In the genomic region with DNA sequence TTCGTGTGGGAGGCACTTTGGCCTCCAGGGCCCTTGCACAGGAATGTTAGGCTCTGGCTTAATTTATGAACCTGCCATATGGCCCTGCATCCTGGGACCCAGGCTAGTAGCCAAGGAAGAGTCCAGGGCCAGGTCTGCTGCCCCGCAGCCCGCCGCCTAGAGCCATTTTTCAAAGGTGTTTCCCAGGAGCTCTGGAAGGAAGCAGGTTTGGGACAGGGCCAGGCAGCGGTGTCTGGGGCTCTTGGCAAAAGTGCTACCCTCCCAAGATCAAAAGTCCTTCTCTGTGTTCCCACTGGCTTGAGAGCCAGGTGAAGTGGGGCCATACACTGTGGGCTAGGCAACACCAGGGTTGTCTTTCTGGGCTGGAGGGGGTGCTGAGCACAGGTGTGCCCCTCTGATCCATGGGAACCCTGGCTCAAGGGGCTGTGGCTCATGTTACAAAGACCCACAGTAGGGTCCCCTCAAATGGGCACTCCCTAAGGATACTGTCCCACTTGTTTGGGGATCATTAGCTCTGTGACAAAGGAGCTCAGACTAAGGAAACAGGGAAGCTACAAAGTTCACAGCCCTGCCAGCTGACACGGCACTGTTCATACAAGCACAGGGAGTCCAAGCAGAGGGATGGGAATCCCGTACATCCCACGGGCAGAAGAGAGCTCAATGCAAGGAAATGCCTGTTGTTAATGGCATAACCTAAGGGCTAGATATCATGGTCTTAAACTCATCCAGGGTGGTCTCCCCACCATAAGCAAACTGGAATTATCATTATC, we compare ENCODE assay signal across 14 mouse cellular contexts. TPM values are rescaled to one million over a fixed set of nuclear protein-coding genes. Genes with fewer than 3 reads are reported as not detected.
DNase-seq lines count a peak whose midpoint lies in the region; TF ChIP-seq lines count a peak whose summit lies in the region.
"Had no signal": no experiment of that assay in that cellular context is flagged by ENCODE, and none has a peak within 500 bp of the region (broad histone marks: within the 10 kb centered on the region; RNA-seq: fewer than 3 reads in every experiment).

No protein-coding gene starts in this region.

- no peak for TF ChIP-seq CTCF in left cerebral cortex, adult 2 months (IDR thresholded peaks at IDR 0.05)

- H3K4me1 ChIP-seq in limb, embryonic 10.5 days: peaks cover 16% of the 10 kb centered on the region

- DNase-seq in kidney, adult 11 months: peak; percentile 81
- DNase-seq in kidney, postnatal 4 days: no peak
- DNase-seq in kidney, adult 18-20 months: peak; percentile 70
- no peak for DNase-seq in limb, embryonic 10.5 days (ENCODE audit: low spot score)
- DNase-seq in layer of hippocampus, adult 18-20 months (ENCODE audit: low spot score in 2 of 2): no peak
- DNase-seq in left cerebral cortex, postnatal 25 days (ENCODE audit: low spot score in 2 of 2): no peak
- DNase-seq in left cerebral cortex, adult 2 months (ENCODE audit: extremely low spot score in 1 of 2, low spot score in 2 of 2): no peak
- DNase-seq: liver; thymus, postnatal 14 days had no signal

- 70% methylated on average over 8 of the region's 8 CpGs for WGBS in limb, embryonic 10.5 days

- H3K27me3 ChIP-seq in limb, embryonic 10.5 days (ENCODE audit: low read depth, poor library complexity, severe bottlenecking): peaks cover 4% of the 10 kb centered on the region; the same call in 1 of the 2 replicates
- H3K27me3 ChIP-seq: heart, embryonic 13.5 days had no signal

- peak overlapping the region; percentile 56 for H3K27ac ChIP-seq in limb, embryonic 10.5 days
- no peak overlapping the region for H3K27ac ChIP-seq in left cerebral cortex, adult 2 months
- H3K27ac ChIP-seq: heart, embryonic 13.5 days had no signal

- intact Hi-C loops in left cerebral cortex, postnatal 25 days (cut with DNase I): no loop called here
- intact Hi-C loops in left cerebral cortex, adult 2 months (cut with DNase I): loop anchor here (5.0 kb wide), 2 partner anchors 128 to 208 kb away; no protein-coding TSS in a partner anchor

- H3K36me3 ChIP-seq in limb, embryonic 10.5 days: no peaks in the 10 kb centered on the region
- H3K36me3 ChIP-seq: heart, embryonic 13.5 days had no signal

- no peaks in the 10 kb centered on the region for H3K9me3 ChIP-seq in limb, embryonic 10.5 days (replicated peaks)
- H3K9me3 ChIP-seq: heart, embryonic 13.5 days had no signal

- H3K4me3 ChIP-seq in limb, embryonic 10.5 days: no peak overlapping the region
- H3K4me3 ChIP-seq in left cerebral cortex, adult 2 months: no peak overlapping the region
- H3K4me3 ChIP-seq: heart, embryonic 13.5 days had no signal

RNA-seq across cellular contexts. Expression of a gene that starts 32.0 kb away (rescaled TPM):
- polyA plus RNA-seq in limb, embryonic 10.5 days (2016; fragmentation: Nextera tagmentation; extraction: Ambion mirVana): 0.33 TPM in 1 of 2 replicates, not detected in the other
- total RNA-seq in layer of hippocampus, adult 18-20 months (2021): 1 to 10 TPM in 1 of 2 experiments, under 1 TPM in 1; 0.37 to 1.2 TPM
- not detected for total RNA-seq in left cerebral cortex, postnatal 25 days (2021)
- 1 to 10 TPM; 1.2 to 1.8 TPM for total RNA-seq in left cerebral cortex, adult 2 months (2021)
- total RNA-seq: gastrocnemius, adult 8-10 months; layer of hippocampus, postnatal 14 days; megakaryocyte-erythroid progenitor cell, adult 5-6 weeks had no signal
- polyA plus RNA-seq: activated CD4-positive, CD25-positive, alpha-beta regulatory T cell, adult 4 months had no signal

RNA-seq across cellular contexts. Expression of a gene that starts 43.9 kb away (rescaled TPM):
- 7.2 TPM in 2 replicates for polyA plus RNA-seq in limb, embryonic 10.5 days (2016; fragmentation: Nextera tagmentation; extraction: Ambion mirVana)
- 1 to 10 TPM; 5.8 to 6.4 TPM for total RNA-seq in layer of hippocampus, adult 18-20 months (2021)
- 1 to 10 TPM; 4.7 to 4.8 TPM for total RNA-seq in left cerebral cortex, postnatal 25 days (2021)
- 1 to 10 TPM; 5.3 to 6.8 TPM for total RNA-seq in left cerebral cortex, adult 2 months (2021)

Comparison
In these comparisons a context has a peak if more than half of its experiments do, and no peak if none do; other contexts are left out.
1. DNase-seq: peak in kidney, adult 11 months (single experiment) and kidney, adult 18-20 months (single experiment); none in kidney, postnatal 4 days (0 of 2), limb, embryonic 10.5 days (single experiment), layer of hippocampus, adult 18-20 months (0 of 2), left cerebral cortex, postnatal 25 days (0 of 2) and left cerebral cortex, adult 2 months (0 of 2).